Mouse (Mus musculus) liver, postnatal 0 days (tissue): ENCODE data around the gene Ddt.

Experiments
- CTCF ChIP-seq: sonication (generic); IDR thresholded peaks from 2 replicates; pipeline ENCODE4 v1.5.1; 2016; ENCODE audit warnings: antibody characterized with exemption, low read depth
- EP300 ChIP-seq: IDR thresholded peaks from 2 replicates; pipeline ENCODE4 v1.6.1; 2016; ENCODE audit warnings: antibody characterized with exemption, low read depth, mild to moderate bottlenecking

DNA sequence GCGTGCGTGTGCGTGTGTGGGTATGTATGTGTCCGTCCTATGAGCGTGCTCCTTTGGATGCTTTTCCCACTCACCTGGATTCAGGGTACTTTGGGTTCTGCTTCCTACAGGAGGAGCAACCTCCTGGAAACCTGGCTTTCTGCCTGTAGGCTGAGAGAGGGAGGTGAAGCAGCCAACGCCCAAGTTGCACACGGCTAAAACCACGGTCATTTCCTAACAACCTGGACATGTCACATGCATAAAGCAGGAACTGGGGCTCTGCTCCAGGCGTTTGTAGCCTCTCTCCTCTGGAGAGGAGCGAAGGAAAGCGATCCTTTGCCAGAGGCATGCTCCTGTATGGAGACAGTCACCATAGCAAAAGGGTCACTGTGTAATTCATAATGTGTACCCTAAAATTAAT lies 16.5 kb downstream of the Ddt start:
- TF ChIP-seq CTCF (no peak), EP300 (no peak)
